Mouse (Mus musculus): ENCODE data around the gene Srm. TPM values are rescaled to one million over a fixed set of nuclear protein-coding genes. Genes with fewer than 3 reads are reported as not detected.

The Srm gene
- polyA plus RNA-seq (2014; fragmentation: Nextera tagmentation; extraction: Ambion mirVana): 510 and 529 TPM in 2 replicates

GRCm38 (mm10) chr4:148591171-148591630, at the start of gene Srm:
Gene Srm, plus strand, starts transcription at chr4:148591503.
- H3K36me3 ChIP-seq (ENCODE audit: control insufficient read depth, insufficient read depth, low read length): peaks cover 31% of the 10 kb centered on the region
- peak within 1 kb of the TSS; percentile 94 for H3K9ac ChIP-seq (ENCODE audit: low read depth, low read length)
- peak within 1 kb of the TSS; percentile 79 for H3K27ac ChIP-seq (ENCODE audit: low read depth, low read length)
- peaks cover 22% of the 10 kb centered on the region for H3K4me1 ChIP-seq (replicated peaks; ENCODE audit: control insufficient read depth, insufficient read depth, low read length)
- H3K27me3 ChIP-seq (replicated peaks; ENCODE audit: control insufficient read depth, insufficient read depth, low read length): no peaks in the 10 kb centered on the region
- under 1% methylated on average over 47 of the region's 50 CpGs for WGBS
- peak within 1 kb of the TSS; percentile 96 for H3K4me3 ChIP-seq (ENCODE audit: low read depth, low read length)
- peak; percentile 94 for DNase-seq (ENCODE audit: low spot score)
- peak; percentile 98 for ATAC-seq (replicated peaks; ENCODE audit: low FRiP score)
- peak within 1 kb of the TSS; percentile 90 for H3K4me2 ChIP-seq
- H3K9me3 ChIP-seq (ENCODE audit: control insufficient read depth, low read length): no peaks in the 10 kb centered on the region

- Histone ChIP-seq H3K4me2 (no peak overlapping the region), H3K4me1 (replicated peaks; ENCODE audit: control insufficient read depth, insufficient read depth, low read length) (no peaks in the 10 kb centered on the region), H3K9me3 (ENCODE audit: control insufficient read depth, low read length) (no peaks in the 10 kb centered on the region), H3K27me3 (replicated peaks; ENCODE audit: control insufficient read depth, insufficient read depth, low read length) (no peaks in the 10 kb centered on the region), H3K36me3 (ENCODE audit: control insufficient read depth, insufficient read depth, low read length) (peaks cover 59% of the 10 kb centered on the region), H3K27ac (ENCODE audit: low read depth, low read length) (no peak overlapping the region), H3K9ac (ENCODE audit: low read depth, low read length) (no peak overlapping the region), H3K4me3 (ENCODE audit: low read depth, low read length) (no peak overlapping the region)
- ATAC-seq (replicated peaks; ENCODE audit: low FRiP score) (no peak), DNase-seq (ENCODE audit: low spot score) (no peak)
- 83% methylated on average over 4 of the region's 4 CpGs for WGBS
Measured at GRCm38 (mm10) chr4:148549106-148549505, 42.2 kb upstream of the Srm start.

GRCm38 (mm10) chr4:148557766-148558165, 33.5 kb upstream of the Srm start:
- 27% methylated on average over 6 of the region's 6 CpGs for WGBS
- ATAC-seq (replicated peaks; ENCODE audit: low FRiP score) (peak; percentile 53), DNase-seq (ENCODE audit: low spot score) (no peak)
- peak overlapping the region; percentile 88 for H3K4me2 ChIP-seq
- H3K27ac ChIP-seq (ENCODE audit: low read depth, low read length): peak overlapping the region; percentile 91
- peak overlapping the region; percentile 99 for H3K9ac ChIP-seq (ENCODE audit: low read depth, low read length)
- H3K4me3 ChIP-seq (ENCODE audit: low read depth, low read length): peak overlapping the region; percentile 92
- H3K36me3 ChIP-seq (ENCODE audit: control insufficient read depth, insufficient read depth, low read length): peaks cover 46% of the 10 kb centered on the region
- peaks cover 11% of the 10 kb centered on the region for H3K4me1 ChIP-seq (replicated peaks; ENCODE audit: control insufficient read depth, insufficient read depth, low read length)
- H3K27me3 ChIP-seq (replicated peaks; ENCODE audit: control insufficient read depth, insufficient read depth, low read length): no peaks in the 10 kb centered on the region
- H3K9me3 ChIP-seq (ENCODE audit: control insufficient read depth, low read length): no peaks in the 10 kb centered on the region

- ATAC-seq (replicated peaks; ENCODE audit: low FRiP score) (peak; percentile 90), DNase-seq (ENCODE audit: low spot score) (peak; percentile 91)
- Histone ChIP-seq H3K4me2 (peak within 1 kb of the TSS; percentile 88), H3K9ac (ENCODE audit: low read depth, low read length) (peak within 1 kb of the TSS; percentile 99), H3K4me3 (ENCODE audit: low read depth, low read length) (peak within 1 kb of the TSS; percentile 92), H3K36me3 (ENCODE audit: control insufficient read depth, insufficient read depth, low read length) (peaks cover 47% of the 10 kb centered on the region), H3K9me3 (ENCODE audit: control insufficient read depth, low read length) (no peaks in the 10 kb centered on the region), H3K27ac (ENCODE audit: low read depth, low read length) (peak within 1 kb of the TSS; percentile 91), H3K27me3 (replicated peaks; ENCODE audit: control insufficient read depth, insufficient read depth, low read length) (no peaks in the 10 kb centered on the region), H3K4me1 (replicated peaks; ENCODE audit: control insufficient read depth, insufficient read depth, low read length) (peaks cover 11% of the 10 kb centered on the region)
- WGBS: under 1% methylated on average over 63 of the region's 63 CpGs
Measured at GRCm38 (mm10) chr4:148558297-148559000, 32.9 kb upstream of the Srm start, which contains the start of gene Exosc10. Gene Exosc10, plus strand, starts transcription at chr4:148558429.

GRCm38 (mm10) chr4:148562676-148563075, 28.6 kb upstream of the Srm start:
- no peak for ATAC-seq (replicated peaks; ENCODE audit: low FRiP score)
- H3K4me3 ChIP-seq (ENCODE audit: low read depth, low read length): no peak overlapping the region
- no peak for DNase-seq (ENCODE audit: low spot score)
- no peaks in the 10 kb centered on the region for H3K27me3 ChIP-seq (replicated peaks; ENCODE audit: control insufficient read depth, insufficient read depth, low read length)
- H3K4me1 ChIP-seq (replicated peaks; ENCODE audit: control insufficient read depth, insufficient read depth, low read length): peaks cover 9% of the 10 kb centered on the region
- no peak overlapping the region for H3K4me2 ChIP-seq
- 92% methylated on average over 17 of the region's 17 CpGs for WGBS
- no peaks in the 10 kb centered on the region for H3K9me3 ChIP-seq (ENCODE audit: control insufficient read depth, low read length)
- no peak overlapping the region for H3K27ac ChIP-seq (ENCODE audit: low read depth, low read length)
- peaks cover 70% of the 10 kb centered on the region for H3K36me3 ChIP-seq (ENCODE audit: control insufficient read depth, insufficient read depth, low read length)
- no peak overlapping the region for H3K9ac ChIP-seq (ENCODE audit: low read depth, low read length)

- WGBS: 94% methylated on average over 12 of the region's 12 CpGs
- Histone ChIP-seq H3K9me3 (ENCODE audit: control insufficient read depth, low read length) (no peaks in the 10 kb centered on the region), H3K27me3 (replicated peaks; ENCODE audit: control insufficient read depth, insufficient read depth, low read length) (no peaks in the 10 kb centered on the region), H3K36me3 (ENCODE audit: control insufficient read depth, insufficient read depth, low read length) (peaks cover 79% of the 10 kb centered on the region), H3K27ac (ENCODE audit: low read depth, low read length) (no peak overlapping the region), H3K4me3 (ENCODE audit: low read depth, low read length) (no peak overlapping the region), H3K4me2 (no peak overlapping the region), H3K4me1 (replicated peaks; ENCODE audit: control insufficient read depth, insufficient read depth, low read length) (peaks cover 6% of the 10 kb centered on the region; the same call in 1 of the 2 replicates), H3K9ac (ENCODE audit: low read depth, low read length) (no peak overlapping the region)
- ATAC-seq (replicated peaks; ENCODE audit: low FRiP score) (no peak), DNase-seq (ENCODE audit: low spot score) (no peak)
Measured at GRCm38 (mm10) chr4:148563595-148563994, 27.7 kb upstream of the Srm start.

- Histone ChIP-seq H3K4me3 (ENCODE audit: low read depth, low read length) (no peak overlapping the region), H3K27me3 (replicated peaks; ENCODE audit: control insufficient read depth, insufficient read depth, low read length) (no peaks in the 10 kb centered on the region), H3K36me3 (ENCODE audit: control insufficient read depth, insufficient read depth, low read length) (peaks cover 87% of the 10 kb centered on the region), H3K9ac (ENCODE audit: low read depth, low read length) (no peak overlapping the region), H3K4me1 (replicated peaks; ENCODE audit: control insufficient read depth, insufficient read depth, low read length) (no peaks in the 10 kb centered on the region), H3K27ac (ENCODE audit: low read depth, low read length) (no peak overlapping the region), H3K4me2 (no peak overlapping the region), H3K9me3 (ENCODE audit: control insufficient read depth, low read length) (no peaks in the 10 kb centered on the region)
- ATAC-seq (replicated peaks; ENCODE audit: low FRiP score) (no peak), DNase-seq (ENCODE audit: low spot score) (no peak)
- 92% methylated on average over 10 of the region's 10 CpGs for WGBS
Measured at GRCm38 (mm10) chr4:148570138-148570537, 21.2 kb upstream of the Srm start.

- Histone ChIP-seq H3K9me3 (ENCODE audit: control insufficient read depth, low read length) (no peaks in the 10 kb centered on the region), H3K9ac (ENCODE audit: low read depth, low read length) (no peak overlapping the region), H3K4me1 (replicated peaks; ENCODE audit: control insufficient read depth, insufficient read depth, low read length) (no peaks in the 10 kb centered on the region), H3K36me3 (ENCODE audit: control insufficient read depth, insufficient read depth, low read length) (peaks cover 88% of the 10 kb centered on the region), H3K4me2 (no peak overlapping the region), H3K27ac (ENCODE audit: low read depth, low read length) (no peak overlapping the region), H3K4me3 (ENCODE audit: low read depth, low read length) (no peak overlapping the region), H3K27me3 (replicated peaks; ENCODE audit: control insufficient read depth, insufficient read depth, low read length) (no peaks in the 10 kb centered on the region)
- DNase-seq (ENCODE audit: low spot score) (no peak), ATAC-seq (replicated peaks; ENCODE audit: low FRiP score) (no peak)
- 97% methylated on average over 9 of the region's 9 CpGs for WGBS
Measured at GRCm38 (mm10) chr4:148570693-148571295, 20.5 kb upstream of the Srm start.

Data from liver, embryonic 11.5 days (tissue).